Mouse (Mus musculus): ENCODE results near the gene Tmed3. TPM values are rescaled to one million over a fixed set of nuclear protein-coding genes. Genes with fewer than 3 reads are reported as not detected.

Tmed3 gene
- 10 to 100 TPM; 60.5 to 76.9 (median 66.8) TPM for polyA plus RNA-seq (2017; shearing (Covaris generic))

DNA sequence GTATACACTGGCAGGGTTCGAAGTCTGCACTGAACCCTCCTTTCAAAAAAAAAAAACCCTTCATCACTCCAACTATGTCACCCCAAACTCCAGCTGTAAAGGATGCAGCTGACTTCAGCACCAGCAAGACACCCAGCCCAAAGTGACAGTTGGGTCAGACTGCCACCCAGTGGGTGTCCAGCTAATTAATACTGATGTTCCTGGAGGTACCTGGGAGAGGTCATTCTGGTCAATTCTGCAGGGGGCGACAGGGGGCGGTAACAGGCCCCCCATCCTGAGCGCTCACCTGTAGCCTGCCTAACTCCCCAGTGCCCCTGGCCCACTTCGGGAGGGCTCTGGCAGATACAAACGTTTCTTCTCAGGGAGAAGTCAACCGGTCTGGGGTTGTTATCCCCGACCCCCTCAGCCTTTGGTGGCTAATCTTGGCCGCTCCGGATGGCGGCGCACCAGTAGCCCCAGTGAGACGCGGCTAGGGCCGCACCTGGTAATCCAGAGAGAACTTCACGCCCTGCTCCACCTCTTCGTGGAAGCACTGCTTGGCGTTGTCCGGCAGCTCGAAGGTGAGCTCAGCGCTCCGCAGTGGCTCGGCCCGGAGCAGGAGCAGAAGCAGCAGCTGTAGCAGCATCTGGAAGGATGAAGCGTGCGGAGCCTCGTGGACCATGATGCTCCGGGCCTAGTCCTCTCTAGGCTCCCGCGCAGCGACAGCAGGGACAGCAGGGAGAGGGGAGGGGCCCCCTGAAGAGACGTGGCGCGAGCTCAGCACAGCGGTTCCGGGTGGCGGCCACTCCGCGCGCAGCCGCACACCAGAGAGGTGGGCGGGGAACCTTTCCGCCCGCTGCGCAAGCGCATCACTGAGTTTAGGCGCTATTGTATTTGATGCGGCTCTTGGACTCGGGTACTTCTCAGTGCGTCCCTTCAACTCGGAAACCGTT is at the start of gene Tmed3:
Gene Tmed3, minus strand, starts transcription at position 804 of the 932 bp plus-strand sequence.
- ATAC-seq = peak; percentile 96

DNA sequence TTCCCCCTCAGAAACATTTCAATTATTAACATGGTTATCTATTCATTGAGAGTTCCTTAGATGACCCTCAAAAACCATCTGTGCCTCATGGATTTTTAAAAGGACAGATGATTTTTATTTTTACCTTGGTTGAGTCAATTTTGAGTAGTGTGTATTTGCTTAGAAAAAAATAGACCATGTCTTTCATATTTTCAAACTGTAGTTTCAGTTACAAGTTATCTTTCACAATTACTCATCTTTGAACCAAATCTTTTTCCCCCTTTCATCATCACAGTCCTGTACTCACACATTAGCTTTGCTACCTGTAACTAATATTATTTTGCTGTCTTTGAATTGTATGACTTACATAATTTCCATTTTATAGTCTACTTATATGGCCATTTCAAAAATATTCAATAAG is 35.2 kb upstream of the Tmed3 start:
- ATAC-seq = no peak

DNA sequence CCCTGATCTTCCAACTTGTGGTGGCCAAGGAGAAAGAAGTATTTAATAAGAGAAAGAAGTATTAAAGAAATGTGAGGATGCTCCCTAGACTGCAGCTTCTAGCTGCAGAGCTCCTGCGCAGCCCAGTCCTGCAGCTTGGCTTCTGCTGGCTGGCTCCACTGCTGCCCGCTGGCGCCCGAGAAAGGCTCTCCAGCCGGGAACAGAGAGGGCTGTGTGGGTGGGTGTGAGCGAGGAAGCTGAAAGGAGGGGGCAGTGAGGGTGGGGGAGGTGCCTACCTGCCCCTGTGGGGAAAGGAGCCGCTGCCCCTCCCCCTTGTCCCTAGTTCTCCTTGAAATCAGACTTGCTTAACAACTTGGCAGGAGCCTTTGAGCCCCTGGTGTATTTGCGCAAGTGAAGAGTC is 33.4 kb upstream of the Tmed3 start, which contains the start of gene Ankrd34c:
Gene Ankrd34c, minus strand, starts transcription at position 181 of the 400 bp plus-strand sequence.
- no peak for ATAC-seq

DNA sequence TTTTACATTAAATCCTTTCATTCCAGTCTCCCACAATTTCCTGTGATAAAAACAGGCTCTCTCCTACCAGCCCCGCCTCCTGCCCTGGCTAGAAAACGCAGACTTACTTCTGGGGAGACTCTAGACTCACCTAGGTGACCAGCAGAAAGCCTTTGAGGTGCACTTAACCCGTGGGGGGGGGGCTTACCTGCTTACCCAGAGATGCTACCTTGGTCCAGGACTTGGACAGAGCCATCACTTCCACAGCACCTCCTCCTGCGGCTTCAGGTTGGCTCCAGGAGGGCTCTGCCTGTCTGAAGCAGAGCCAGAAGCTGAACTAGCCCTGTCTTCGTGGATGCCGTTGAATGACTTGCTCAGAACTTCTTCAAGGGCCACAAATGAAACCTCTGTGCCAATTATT is 33.0 kb upstream of the Tmed3 start:
- no peak for ATAC-seq

DNA sequence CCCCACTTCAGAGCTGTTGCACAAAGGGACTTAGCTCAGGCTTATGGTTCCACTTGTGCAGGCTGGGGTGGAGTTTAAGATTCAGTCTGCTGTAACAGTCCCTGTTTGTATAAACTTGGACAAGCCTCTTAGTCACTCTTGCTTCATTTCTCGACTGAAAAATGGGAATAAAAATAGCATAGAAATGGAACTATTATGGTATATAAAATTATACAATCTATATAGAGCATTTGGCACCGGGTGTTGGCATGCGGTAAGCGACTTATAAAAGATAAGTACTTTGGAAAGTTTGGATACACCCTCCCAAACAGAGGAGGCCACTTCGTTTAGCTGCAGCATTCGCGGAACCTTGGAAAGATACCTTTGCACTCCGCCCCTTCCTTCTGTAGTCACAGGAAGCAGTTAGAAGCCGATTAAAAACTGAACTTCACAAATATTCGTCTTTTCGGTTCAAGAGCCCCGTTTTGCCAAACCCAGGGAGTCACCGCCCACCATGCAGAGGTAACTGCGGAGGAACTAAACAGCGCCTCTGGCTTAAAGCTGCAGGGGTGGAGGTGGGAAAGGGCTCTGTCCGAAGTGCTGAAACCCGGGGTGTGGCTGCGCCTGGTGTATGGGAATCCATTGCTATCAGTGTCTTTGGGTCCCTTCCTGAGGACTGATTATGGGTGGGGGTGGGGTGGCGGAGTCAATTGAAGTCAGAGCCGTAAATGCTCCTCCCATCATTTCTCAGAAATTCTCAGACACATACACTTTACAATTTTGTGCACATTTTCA is 32.3 kb upstream of the Tmed3 start:
- no peak for ATAC-seq

DNA sequence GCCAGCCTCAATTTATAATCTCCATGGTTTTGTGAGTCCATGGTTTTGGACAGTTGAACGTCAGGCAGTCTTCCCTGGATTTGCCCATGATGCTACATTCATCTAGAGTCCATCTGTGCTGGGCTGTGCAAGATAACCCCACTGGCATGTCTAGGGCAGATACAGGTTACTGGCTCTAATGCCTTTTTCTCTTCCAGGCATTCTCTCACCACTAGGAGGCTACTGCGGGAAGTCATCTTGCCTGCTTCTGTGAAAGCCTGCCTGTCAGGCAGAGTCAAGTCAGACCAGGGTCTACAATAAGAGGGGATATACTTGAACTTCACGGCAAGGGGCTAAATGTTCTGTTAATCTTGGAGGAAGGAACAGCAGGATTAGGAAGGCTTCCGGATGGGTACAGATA is 2.0 kb upstream of the Tmed3 start:
- no peak for ATAC-seq

DNA sequence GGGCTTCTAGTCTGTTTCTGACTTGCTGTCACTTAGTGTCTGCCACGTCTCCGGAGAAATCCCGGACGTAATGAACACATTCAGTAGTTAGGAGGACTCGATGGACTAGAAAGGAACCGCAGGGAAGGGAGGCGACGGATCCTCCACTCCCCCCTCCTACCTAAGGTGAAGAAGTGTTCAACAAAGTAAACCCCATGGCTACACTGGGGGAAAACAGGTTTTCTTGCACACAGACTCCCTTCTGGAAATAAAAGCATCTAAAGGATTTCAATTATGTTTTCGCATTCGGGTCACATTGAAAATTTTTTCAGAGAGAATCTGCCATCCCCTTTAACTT is 297 bp upstream of the Tmed3 start:
- peak; percentile 44 for ATAC-seq

DNA sequence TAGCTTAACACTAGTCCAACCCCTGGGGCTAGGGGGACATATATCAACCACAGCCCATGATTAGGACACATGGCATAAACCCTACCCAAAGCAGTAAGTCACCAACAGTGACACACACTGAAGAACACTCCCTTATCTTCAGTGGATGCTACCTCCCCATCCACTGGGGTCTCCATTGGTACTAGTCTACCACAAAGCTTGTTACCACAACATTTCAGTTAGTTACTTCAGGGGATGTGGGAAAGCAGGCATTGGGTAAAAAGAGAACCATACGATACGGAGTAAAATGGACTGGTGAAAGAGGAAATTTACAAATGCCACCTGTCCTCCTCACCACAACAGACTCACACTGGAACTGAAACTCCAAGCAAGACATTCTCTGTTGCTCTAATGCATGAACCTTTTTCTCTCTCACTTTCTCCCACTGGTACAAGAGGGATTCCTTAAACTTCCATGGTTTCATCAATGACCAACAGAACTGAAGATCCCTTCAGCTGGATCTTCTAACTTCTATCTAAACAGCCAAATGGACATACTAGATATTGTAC is 3.9 kb downstream of the Tmed3 start:
- no peak for ATAC-seq

DNA sequence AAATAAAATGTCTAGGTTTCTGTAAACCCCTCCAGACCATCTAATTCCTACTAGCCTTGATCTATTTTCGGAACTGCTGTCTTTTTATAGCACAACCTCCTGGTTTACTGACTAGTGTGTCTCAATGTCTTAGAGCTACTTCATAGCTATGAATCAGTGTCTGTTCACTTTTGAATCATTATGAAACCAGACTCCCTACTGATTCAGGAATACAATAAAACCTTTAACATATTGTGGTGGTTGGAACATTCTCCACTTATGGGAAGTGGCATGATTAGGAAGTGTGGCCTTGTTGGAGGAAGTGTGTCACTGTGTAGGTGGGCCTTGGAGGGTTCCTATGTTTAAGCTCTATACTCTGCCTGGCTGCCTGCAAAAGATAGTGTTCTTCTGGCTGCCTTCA is 9.7 kb downstream of the Tmed3 start:
- ATAC-seq = no peak

DNA sequence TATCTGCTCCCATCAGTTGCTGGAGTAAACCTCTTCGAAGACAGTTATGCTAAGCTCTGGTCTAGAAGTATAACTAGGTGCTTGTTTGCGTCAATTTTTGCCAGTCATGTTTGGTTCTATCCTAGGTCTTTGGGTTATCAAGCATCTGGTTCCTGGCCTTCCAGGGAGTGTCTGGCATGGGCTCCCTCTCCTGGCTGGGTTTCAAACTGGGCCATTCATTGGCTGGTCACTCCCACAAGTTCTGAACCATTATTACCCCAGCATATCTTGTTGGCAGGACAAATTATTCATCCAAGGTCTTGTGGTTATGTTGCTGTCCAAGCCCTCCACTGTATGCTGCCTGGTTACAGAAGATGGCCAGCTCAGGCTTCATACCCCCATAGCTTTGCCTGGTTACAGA is 11.2 kb downstream of the Tmed3 start:
- ATAC-seq = no peak

DNA sequence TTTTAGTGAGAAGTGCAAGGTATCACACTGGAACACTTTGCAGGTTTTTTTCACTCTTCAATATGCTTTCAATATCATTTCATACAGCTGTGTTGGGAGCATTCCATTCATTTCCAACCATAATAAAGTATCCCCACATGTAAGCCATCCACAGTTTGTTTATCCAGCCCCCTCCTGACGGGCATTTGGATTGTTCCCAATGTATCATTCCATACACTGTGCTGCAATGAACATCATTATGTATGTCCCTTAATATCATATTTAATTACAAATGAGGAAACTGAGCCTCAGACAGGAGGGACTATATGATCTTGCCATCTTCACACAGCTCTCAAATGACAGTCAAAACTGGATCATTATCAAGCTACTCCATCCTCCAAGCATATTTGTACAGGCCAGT is 15.7 kb downstream of the Tmed3 start:
- ATAC-seq = no peak

DNA sequence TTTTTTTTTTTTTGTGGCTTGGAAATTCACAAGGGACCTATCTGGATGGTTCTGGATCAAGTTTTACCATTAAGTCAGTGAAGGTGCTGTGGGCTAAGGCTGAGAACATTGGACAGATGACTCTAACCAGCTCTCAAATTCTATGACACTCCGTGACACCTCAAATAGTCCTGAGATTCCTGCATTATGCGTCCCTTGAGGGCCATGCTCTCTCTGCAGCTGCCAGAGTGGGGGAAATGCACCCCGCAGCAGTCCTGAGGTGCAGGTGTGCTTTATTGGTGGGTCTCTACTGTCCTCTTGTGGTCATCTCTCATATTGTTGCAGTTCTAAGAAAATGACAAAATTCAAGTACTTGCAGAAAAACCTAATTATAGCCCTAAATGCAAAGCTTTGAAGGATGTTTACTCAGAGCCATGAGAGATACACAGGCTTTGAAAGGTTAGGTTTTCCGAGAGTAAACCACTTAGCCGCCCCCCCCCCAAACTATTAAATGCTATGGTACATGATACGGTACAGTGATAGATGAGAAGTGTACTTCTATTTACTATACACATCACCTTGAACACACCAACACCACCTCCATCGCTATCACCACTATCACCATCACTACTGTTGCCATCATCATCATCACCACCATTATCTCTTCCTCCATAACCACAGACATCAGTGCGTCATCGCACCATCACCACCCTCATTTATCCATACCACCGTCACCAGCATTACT is 17.2 kb downstream of the Tmed3 start:
- peak; percentile 38 for ATAC-seq

DNA sequence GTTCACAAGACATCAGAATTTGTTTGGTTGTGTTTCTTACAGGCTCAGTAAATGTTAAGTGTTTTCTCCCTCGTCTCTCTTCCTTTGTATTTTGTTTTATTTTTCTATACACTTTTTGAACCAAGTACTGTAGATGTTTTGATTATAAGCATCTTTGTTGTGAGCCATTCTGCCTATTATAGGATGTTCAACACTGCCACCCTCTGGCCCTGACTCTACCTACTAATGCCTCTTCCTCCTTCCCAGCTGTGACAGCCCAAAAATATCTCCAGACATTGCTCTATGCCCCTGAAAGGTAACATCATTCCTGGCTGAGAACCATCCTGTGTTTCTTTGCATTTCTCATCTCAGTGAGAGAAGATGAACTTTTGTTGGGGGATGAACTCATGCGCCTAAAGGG is 18.6 kb downstream of the Tmed3 start:
- ATAC-seq = no peak

DNA sequence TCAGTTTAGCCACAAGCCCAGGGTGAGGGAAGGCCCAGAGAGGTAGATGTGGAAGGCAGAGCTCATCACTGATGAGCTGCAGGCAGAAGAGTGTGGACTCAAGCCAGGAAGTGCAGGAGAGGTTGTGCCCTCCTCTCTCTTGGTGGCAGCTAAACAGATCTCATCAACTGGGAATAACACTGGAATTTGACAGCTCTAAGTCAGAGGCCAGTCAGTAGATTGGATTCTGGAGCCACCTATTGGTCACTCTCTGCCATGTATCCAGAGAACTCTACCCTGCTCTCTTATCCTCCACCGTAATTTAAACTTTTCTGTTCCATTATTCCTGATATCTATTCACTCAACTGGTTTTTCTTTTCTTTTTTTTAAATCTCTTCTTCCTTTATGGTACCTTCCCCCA is 25.9 kb downstream of the Tmed3 start:
- ATAC-seq = no peak

DNA sequence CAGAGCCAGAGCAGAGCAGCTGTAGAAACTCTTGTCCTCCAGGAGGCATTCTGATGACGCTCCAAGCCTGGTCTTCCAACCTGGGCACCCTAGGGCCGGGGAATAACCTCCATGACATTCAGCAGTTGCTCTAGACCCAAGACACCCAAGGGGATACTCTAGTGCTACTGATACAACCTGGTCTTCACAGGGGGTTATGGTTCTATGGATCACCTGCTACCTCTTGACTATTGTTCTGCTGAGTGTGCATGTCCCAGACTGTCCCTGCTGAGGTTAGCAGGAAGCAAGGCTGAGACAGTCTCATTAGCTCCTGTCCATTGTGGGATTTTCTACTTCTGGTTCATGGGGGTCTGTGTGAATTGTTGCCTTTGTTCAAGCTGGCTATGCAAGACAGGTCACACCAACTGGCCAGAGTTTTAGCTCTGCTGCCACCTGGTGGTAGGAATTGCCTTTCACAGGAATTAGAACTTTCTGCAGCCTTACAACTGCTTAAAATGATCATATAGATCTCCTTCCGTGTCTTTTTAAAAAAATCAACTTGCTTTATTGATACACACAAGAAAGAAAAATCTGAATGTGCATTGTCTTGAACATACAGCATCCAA is 30.8 kb downstream of the Tmed3 start:
- peak; percentile 64 for ATAC-seq

DNA sequence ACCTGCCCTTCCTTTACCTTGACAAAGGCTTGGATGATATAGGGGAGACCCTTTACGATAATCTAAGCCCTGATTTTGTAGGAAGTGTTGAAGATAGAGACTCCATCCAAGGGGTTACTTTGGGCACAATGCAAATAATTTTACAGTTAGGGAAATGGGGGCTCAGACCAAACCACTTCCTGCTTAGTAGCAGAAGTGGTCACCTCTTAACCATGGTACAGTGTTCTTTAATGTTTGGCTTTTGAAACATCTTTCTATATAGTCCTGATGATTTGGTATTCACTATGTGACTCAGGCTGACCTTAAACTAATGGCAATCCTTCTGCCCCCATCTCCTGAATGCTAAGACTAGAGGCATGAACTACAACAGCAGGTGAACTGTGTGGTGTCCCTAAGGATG is 31.5 kb downstream of the Tmed3 start:
- ATAC-seq = no peak

DNA sequence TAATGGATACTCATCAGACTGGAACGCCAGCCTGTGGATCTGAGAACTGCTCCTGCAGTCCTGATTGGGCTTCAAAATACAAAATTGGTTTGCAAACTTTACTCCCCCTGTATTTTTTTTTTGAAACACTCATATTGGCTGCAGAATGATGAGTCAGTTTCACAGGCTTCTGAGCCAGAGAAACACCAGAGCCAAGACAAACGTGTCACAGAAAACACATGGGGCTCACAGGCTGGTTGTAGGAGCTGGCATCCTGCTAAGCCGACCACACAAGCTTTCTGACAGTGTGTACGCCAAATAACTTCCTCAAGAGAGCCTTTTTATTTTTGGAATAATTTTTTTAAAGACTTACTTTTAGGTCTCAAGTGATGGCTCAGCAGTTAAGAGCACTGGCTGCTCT is 35.0 kb downstream of the Tmed3 start:
- ATAC-seq = no peak

DNA sequence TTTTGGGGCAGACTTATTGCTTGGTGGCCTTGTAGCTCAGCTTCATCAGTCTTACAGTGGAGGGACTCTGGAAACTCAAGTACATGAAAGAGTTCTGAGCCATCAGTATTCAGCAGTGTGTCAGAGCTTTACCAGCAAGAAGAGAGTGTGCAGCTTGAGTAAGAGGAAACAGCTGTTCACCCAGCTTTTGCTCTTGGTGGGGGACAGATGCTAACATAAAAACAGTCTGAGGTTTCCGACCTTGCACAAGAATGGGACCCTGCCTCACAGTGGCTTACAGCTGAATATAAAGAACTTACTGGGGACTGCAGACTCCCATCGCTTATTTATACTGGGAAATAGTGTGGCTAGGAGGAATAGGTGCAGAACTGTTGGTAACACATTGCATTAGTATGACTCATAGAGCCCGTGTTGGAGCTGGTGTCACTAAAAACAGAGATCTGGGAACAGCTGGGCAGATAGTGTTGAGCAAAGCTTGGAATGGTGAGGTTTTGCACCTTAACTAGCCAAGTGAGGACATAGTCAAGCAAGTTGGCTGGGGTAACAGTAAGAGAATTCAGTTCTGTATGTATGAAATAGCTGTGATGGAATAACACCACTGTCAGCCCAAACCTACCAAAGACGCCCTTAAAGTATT is 37.4 kb downstream of the Tmed3 start:
- no peak for ATAC-seq

DNA sequence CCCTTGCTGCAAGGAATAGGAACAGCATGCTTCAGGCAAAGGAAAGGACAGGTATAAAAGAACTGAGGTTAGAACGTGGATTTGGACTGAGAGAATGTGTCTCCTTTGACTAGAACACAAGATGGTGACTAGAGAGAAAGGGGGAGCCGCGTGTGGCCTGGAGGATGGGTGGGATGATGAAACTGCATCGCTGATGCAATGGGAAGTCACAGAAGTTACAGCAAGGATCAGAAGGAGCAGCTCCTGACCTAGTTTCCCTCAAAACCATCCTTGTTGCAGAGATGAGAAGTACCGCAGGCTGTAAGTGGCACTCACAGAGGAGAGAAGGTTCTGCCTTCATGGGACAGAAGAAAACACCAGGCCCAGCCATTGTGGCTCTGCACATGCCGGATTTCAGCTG is 54.0 kb downstream of the Tmed3 start:
- ATAC-seq = no peak

All from inflammation-experienced regulatory T-cells, adult 6 months (primary cell).